Mouse (Mus musculus): ENCODE measurements around the gene Ruvbl1.

Ruvbl1 gene

DNA sequence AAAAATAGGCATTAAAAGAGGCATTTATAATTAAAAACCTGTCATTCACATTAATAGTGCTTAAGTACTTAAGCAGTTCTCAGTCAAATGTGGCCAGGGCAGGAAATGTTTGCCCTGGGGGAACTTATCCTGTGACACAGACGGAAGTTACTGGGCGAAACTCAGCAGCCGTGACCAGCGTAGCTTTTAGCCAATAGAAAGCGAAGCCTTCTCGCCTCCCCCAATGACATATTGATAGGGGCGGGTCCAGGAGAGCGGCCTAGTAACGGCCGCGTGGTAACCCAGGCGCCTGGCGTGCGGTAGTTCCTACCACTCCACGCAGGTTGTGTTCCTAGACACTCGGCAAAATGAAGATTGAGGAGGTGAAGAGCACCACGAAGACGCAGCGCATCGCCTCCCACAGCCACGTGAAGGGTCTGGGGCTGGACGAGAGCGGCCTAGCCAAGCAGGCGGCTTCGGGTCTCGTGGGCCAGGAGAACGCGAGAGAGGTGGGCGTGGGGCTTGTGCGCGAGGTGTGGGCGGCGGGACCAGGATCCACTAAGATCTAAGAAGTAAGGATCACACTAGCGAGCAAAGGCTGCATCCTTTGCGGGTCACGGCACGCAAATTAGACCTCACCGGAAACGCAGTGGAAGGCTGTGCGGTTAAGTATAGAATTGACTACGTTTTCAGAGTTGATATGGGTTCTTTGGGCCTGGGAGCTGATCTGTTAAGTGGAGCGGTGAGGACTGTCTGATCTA lies at the start of gene Ruvbl1:
Gene Ruvbl1 (plus strand): TSS at position 229 of the 740 bp plus-strand sequence.
- peak; percentile 93 for DNase-seq (ENCODE audit: low read depth, low spot score)

- DNase-seq (ENCODE audit: low read depth, low spot score), result no peak
Measured at GRCm38 (mm10) chr6:88416130-88416758, 49.0 kb upstream of the Ruvbl1 start.

DNA sequence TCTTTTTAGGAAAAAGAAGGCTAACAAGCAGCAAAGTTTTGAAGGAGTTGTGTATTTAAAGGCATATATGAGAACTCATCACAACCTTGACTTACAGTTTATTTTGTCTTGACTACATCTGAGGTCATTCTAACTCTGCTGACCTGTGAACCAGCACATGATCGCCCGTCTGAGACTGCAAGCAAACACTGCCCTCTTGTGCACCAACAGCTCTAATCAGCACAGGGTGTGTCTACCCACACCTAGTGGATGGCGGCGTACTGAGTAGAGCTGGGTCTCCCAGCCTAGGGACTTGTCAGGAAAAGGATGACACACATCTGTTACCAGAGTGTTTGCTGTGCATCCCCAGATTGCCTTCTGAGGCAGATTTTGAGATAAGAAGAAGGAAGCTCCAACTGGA lies 34.0 kb upstream of the Ruvbl1 start:
- no peak for DNase-seq (ENCODE audit: low read depth, low spot score)

DNA sequence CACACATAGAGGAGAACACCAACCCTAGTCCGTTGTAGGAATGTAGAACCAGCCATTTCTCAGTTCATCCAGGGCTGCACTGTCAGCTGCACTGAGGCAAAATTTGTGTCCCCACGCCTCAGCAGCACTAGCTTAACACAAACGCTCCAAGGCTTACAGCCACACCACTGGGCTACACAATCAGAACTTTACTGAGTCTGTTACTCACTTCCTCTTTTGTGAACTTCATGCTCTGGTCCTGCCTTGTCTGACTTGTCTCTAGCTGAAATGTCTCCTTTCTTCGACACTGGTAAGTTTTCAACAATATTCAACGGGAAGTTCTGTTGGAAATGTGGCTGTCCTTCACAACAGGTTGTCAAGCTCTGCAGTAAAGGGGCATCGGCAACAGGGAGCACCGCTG lies 29.6 kb upstream of the Ruvbl1 start:
- no peak for DNase-seq (ENCODE audit: low read depth, low spot score)

DNA sequence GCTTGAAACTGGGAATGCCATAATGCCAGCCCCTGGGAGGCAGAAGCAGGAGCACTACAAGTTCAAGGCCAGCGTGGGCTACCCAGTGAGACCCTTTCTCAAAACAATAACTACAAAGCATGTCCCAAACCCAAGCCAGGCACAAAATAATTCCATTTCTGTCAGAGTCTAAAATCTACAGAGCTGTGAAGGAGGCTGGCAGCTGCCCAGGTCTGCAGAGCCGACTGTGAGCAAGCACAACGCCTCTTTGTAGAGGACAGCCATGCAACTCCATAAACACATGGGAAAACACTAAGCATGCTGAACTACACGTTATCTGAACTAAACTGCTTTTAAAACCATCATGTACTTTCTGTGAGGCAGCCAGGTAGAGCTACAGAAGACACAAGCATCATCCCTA lies 26.2 kb upstream of the Ruvbl1 start:
- DNase-seq (ENCODE audit: low read depth, low spot score), result no peak

- no peak for DNase-seq (ENCODE audit: low read depth, low spot score)
Measured at GRCm38 (mm10) chr6:88442551-88442950, 22.7 kb upstream of the Ruvbl1 start.

DNA sequence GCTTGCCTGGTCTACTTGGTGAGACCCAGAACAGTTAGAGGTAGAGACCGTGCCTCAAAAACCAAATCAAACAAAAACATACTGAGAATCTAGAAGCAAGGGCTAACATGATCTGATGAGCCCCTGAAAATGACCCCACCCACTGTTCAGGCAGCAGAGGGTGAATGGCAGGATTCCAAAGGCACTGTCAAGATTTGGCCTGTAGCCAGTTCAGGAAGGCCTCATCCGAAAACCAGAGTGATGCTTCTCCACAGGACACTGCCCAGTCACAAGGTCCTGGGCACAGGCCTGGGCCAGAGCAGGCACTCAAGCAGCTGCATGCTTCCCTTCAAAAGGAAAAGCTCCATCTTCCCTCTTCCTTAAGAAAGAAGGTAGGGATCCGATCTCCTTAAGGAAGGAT lies 21.8 kb upstream of the Ruvbl1 start:
- no peak for DNase-seq (ENCODE audit: low read depth, low spot score)

- DNase-seq (ENCODE audit: low read depth, low spot score), result no peak
Measured at GRCm38 (mm10) chr6:88444076-88444750, 21.0 kb upstream of the Ruvbl1 start.

DNA sequence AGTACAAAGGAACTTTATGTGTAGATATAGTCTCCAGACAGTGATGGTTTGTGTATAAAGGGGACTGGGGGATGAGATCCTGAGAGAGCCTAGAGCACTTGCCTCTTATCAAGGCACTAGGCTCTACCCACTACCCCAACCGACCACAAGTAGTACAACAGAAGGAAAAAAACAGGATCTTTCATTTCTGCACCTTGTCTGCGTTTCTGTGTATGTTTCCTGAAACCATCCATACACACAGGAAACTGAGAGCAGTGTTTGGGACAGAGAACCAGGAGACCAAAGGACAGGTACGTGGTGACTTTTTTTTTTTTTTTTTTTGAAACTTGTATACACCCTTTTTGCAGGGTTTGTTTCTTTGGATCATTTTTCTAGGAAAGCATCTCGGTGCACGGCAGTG lies 19.5 kb upstream of the Ruvbl1 start:
- DNase-seq (ENCODE audit: low read depth, low spot score), result no peak

GRCm38 (mm10) chr6:88446063-88447002 lies 18.9 kb upstream of the Ruvbl1 start, which contains the start of gene Eefsec:
Gene Eefsec (minus strand): TSS chr6:88446539.
- DNase-seq (ENCODE audit: low read depth, low spot score), result peak; percentile 65

- DNase-seq (ENCODE audit: low read depth, low spot score), result no peak
Measured at GRCm38 (mm10) chr6:88447454-88447853, 17.8 kb upstream of the Ruvbl1 start.

- DNase-seq (ENCODE audit: low read depth, low spot score), result no peak
Measured at GRCm38 (mm10) chr6:88454545-88454944, 10.7 kb upstream of the Ruvbl1 start.

DNA sequence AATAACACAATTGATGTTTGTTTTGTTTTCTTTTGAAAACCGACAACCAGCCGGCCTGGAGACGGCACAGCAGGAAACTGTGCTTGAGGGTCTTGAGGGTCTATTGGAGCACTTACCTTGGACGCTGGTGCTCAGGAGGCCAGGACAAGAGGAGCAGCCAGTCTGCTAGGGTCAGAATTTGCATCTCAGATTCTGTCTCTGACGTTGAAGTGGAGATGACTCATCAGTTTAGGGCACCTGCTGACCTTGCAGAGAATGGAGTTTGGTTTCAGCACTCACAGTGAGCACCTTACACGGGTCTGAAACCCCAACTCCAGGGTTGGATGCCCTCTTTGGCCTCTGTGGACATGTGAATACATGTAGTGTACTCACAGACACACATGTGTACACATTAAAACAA lies 4.7 kb downstream of the Ruvbl1 start:
- DNase-seq (ENCODE audit: low read depth, low spot score), result no peak

DNA sequence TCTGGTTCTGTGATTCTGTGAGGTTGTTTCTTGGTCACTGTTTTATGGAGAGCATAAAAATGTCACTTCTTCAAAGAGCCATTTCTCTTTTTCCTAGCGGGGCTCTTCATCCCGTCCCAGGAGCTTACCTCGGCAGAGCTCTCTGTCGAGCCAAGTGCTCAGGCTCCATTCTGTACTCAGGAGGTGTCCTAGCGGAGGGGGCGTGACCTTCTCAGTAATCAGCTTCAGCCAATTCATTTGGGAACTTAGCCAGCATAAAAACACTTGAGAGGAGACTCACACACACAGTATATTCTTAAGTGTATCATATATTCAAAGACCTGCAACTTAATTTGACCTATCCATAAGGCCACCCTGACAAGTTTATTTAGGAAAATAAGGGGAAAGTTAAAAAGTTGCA lies 15.2 kb downstream of the Ruvbl1 start:
- no peak for DNase-seq (ENCODE audit: low read depth, low spot score)

DNA sequence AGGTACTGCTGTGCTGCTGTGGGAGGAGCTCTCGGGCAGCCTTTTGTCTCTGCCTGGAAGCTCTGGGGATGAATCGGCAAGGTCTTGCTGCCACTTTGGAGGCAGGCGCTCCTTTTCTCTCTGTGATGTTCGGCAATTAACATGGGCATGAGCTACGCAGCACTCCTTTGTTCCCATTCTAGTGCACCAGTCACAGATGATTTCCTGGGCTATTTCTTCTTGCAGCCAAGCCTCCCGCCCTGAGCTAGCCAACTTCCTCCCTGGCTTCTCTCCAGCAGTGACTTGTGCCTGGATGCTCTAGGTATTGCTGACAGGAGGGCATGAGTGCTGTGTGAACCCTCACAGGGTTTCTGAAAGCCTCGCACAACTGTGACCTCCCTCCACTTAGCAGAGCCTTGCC lies 17.9 kb downstream of the Ruvbl1 start:
- DNase-seq (ENCODE audit: low read depth, low spot score), result no peak

GRCm38 (mm10) chr6:88483913-88484312 lies 18.7 kb downstream of the Ruvbl1 start:
- DNase-seq (ENCODE audit: low read depth, low spot score), result no peak

GRCm38 (mm10) chr6:88485378-88485777 lies 20.2 kb downstream of the Ruvbl1 start:
- no peak for DNase-seq (ENCODE audit: low read depth, low spot score)

DNA sequence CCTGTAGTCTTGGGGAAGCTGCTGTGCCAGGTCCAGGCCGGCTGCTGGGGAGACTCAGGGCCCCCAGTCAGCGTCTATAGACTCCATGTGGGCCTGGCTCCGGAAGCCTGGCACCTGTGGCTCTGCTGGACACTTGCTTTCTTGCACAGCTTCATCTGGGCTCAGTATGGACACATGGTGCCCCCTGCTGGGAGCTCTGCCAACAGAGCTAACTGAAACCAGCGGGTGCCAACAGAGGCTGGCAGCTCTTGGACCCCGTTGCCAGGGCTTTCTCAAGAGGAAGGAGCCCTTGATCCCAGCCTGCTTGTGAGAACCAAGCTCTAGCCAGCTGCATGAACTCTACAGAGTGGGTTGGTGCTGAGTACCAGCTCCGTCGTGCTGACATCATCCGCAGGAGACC lies 21.7 kb downstream of the Ruvbl1 start:
- no peak for DNase-seq (ENCODE audit: low read depth, low spot score)

DNA sequence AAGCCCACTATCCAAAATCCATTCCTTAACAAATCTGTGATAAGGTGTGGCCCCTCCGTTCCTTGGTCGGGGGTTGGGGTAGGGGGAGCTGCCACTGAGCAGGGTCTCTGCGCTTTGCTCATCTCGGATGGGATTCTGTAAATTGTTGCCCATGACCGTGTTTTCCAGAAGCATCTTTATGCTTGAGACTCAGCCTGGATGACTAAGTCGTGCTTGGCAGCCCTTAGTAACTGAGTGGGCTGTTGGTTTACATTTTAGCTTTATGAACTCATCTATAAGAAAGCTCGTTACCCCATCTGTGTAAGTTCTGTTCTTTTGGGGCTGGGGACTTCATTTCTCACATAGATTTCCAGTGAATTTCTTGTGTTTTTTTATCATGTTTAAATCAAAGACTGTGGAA lies 23.8 kb downstream of the Ruvbl1 start:
- no peak for DNase-seq (ENCODE audit: low read depth, low spot score)

DNA sequence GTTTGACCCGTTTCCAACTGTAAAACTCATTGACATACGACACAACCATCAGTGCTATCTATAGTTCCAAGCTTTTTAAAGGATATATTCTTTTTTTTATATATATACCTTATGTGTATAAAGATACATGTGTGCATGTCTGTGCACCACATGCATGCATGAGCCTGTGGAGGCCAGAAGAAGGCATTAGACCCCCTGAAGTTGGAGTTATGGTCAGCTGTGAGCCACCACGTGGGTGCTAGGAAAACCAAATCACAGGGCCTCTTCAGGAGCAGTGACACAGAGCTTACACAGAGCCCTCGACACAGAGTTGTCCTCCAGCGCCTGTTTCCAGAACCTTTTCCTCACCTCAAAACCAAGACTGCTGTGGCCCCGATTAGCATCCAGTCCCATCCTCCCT lies 24.6 kb downstream of the Ruvbl1 start:
- DNase-seq (ENCODE audit: low read depth, low spot score), result no peak

- no peak for DNase-seq (ENCODE audit: low read depth, low spot score)
Measured at GRCm38 (mm10) chr6:88490629-88491354, 25.6 kb downstream of the Ruvbl1 start.

Measured in retina, adult 2 months (tissue).